Mouse (Mus musculus): ENCODE measurements around the gene Rtkn2. TPM values are rescaled to one million over a fixed set of nuclear protein-coding genes. Genes with fewer than 3 reads are reported as not detected.

The Rtkn2 gene
- total and polyA plus RNA-seq, 3 experiments: 1.1 to 1.3 TPM; not detected in 1

DNA sequence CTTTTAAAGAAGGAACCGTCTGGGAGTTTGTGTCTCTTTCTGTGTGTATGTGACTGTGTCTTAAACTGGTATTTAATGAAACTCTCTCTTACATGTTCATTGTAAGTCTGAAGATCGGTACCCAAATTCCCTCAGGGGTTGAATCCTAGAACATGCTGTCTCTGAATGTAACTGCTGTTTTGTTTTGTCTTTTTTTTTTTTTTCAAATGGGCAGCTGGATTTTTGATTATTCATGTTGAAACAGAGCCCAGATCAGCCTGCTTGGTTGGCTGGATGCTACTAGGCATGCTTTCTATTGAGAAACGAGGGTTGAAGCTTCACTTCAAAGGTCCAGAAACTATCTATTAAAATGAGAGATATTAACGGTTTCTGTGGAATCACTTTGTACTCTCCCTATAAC, 121.9 kb downstream of the Rtkn2 start:
- no peak overlapping the region for H3K9ac ChIP-seq (ENCODE audit: control insufficient read depth, low read depth, low read length, poor library complexity, severe bottlenecking)
- no peaks in the 10 kb centered on the region for H3K79me2 ChIP-seq (ENCODE audit: control insufficient read depth, insufficient read depth, low read length, poor library complexity)
- H3K4me1 ChIP-seq (ENCODE audit: control insufficient read depth in 1 of 2, insufficient read depth in 2 of 2, low read length in 2 of 2): no peaks in the 10 kb centered on the region; a peak in 1 of 4 replicates
- no peaks in the 10 kb centered on the region; a peak in 1 of 4 replicates for H3K27me3 ChIP-seq (ENCODE audit: control insufficient read depth in 1 of 2, insufficient read depth in 2 of 2, low read length in 2 of 2)
- no peak overlapping the region for H3K4me3 ChIP-seq (ENCODE audit: control insufficient read depth in 1 of 2, insufficient read depth in 1 of 2, low read depth in 2 of 2, low read length in 2 of 2)
- no peak overlapping the region for H3K27ac ChIP-seq (ENCODE audit: control insufficient read depth, low read depth, low read length)
- H3K9me3 ChIP-seq (replicated peaks; ENCODE audit: insufficient read depth, low read length): no peaks in the 10 kb centered on the region
- no peaks in the 10 kb centered on the region for H3K36me3 ChIP-seq (ENCODE audit: control insufficient read depth in 1 of 2, insufficient read depth in 2 of 2, low read length in 2 of 2)
- no peak for TF ChIP-seq CHD2 (IDR thresholded peaks at IDR 0.05; ENCODE audit: low read length)
- no peak for TF ChIP-seq NELFE (IDR thresholded peaks at IDR 0.05; ENCODE audit: low read depth, low read length)
- no peak for TF ChIP-seq TCF12 (IDR thresholded peaks at IDR 0.05; ENCODE audit: low read depth, low read length)
- TF ChIP-seq POLR2AphosphoS2 (IDR thresholded peaks at IDR 0.05; ENCODE audit: low read length): no peak
- no peak for TF ChIP-seq ZC3H11A (IDR thresholded peaks at IDR 0.05; ENCODE audit: low read depth, low read length)
- no peak for TF ChIP-seq USF2 (IDR thresholded peaks at IDR 0.05; ENCODE audit: borderline replicate concordance in 1 of 2, insufficient read depth in 1 of 2, low read depth in 1 of 2, low read length in 2 of 2)
- TF ChIP-seq HCFC1 (IDR thresholded peaks at IDR 0.05; ENCODE audit: low read depth, low read length): no peak
- no peak for TF ChIP-seq NRF1 (IDR thresholded peaks at IDR 0.05; ENCODE audit: insufficient read depth, low read depth, low read length, poor library complexity, severe bottlenecking)
- no peak for TF ChIP-seq SIN3A (IDR thresholded peaks at IDR 0.05; ENCODE audit: low read length)
- TF ChIP-seq BHLHE40 (IDR thresholded peaks at IDR 0.05; ENCODE audit: borderline replicate concordance, low read depth, low read length): no peak
- TF ChIP-seq GATA1 (IDR thresholded peaks at IDR 0.05; ENCODE audit: low read depth, low read length): no peak
- TF ChIP-seq JUND (IDR thresholded peaks at IDR 0.05; ENCODE audit: low read depth, low read length): no peak
- no peak for TF ChIP-seq ZMIZ1 (IDR thresholded peaks at IDR 0.05; ENCODE audit: low read depth, low read length)
- TF ChIP-seq MXI1 (IDR thresholded peaks at IDR 0.05; ENCODE audit: low read depth, low read length): no peak
- no peak for TF ChIP-seq MYB (IDR thresholded peaks at IDR 0.05; ENCODE audit: low read depth, low read length)
- TF ChIP-seq KAT2A (conservative IDR thresholded peaks at IDR 0.05; ENCODE audit: low read depth, low read length): no peak
- TF ChIP-seq E2F4 (IDR thresholded peaks at IDR 0.05; ENCODE audit: borderline replicate concordance, low read depth, low read length): no peak
- TF ChIP-seq TBP (IDR thresholded peaks at IDR 0.05; ENCODE audit: low read depth, low read length): no peak
- TF ChIP-seq EP300 (IDR thresholded peaks at IDR 0.05; ENCODE audit: low read depth in 1 of 2, low read length in 2 of 2): no peak
- no peak for DNase-seq (ENCODE audit: low read depth, low spot score)

DNA sequence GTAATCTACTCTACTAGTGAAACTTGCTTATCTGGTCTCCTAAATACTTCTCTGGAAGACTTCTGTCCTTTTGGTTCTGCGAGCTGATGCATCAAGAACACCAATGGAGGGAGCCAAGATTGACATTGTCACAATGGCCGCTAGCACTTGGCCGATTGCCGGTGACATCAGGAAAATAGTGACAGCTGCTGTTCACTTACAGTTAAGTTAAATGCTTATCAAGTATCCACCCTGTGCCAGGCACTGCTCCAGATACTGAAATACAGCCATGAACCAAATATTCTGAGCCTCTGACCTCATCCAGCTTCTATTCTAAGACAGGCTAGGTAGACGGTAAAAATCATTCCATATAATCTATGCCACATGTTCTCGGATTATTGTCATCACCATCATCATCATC, 123.2 kb downstream of the Rtkn2 start:
- Histone ChIP-seq H3K4me3 (ENCODE audit: control insufficient read depth in 1 of 2, insufficient read depth in 1 of 2, low read depth in 2 of 2, low read length in 2 of 2) (no peak overlapping the region), H3K36me3 (ENCODE audit: control insufficient read depth in 1 of 2, insufficient read depth in 2 of 2, low read length in 2 of 2) (no peaks in the 10 kb centered on the region), H3K9ac (ENCODE audit: control insufficient read depth, low read depth, low read length, poor library complexity, severe bottlenecking) (no peak overlapping the region), H3K27ac (ENCODE audit: control insufficient read depth, low read depth, low read length) (no peak overlapping the region), H3K4me1 (ENCODE audit: control insufficient read depth in 1 of 2, insufficient read depth in 2 of 2, low read length in 2 of 2) (no peaks in the 10 kb centered on the region; a peak in 1 of 4 replicates), H3K27me3 (ENCODE audit: control insufficient read depth in 1 of 2, insufficient read depth in 2 of 2, low read length in 2 of 2) (no peaks in the 10 kb centered on the region), H3K9me3 (replicated peaks; ENCODE audit: insufficient read depth, low read length) (no peaks in the 10 kb centered on the region), H3K79me2 (ENCODE audit: control insufficient read depth, insufficient read depth, low read length, poor library complexity) (no peaks in the 10 kb centered on the region)
- TF ChIP-seq ETS1 (IDR thresholded peaks at IDR 0.05; ENCODE audit: low read depth, low read length) (0 out of 2 replicates have a peak, but pooled peaks have one; percentile 11), USF2 (IDR thresholded peaks at IDR 0.05; ENCODE audit: borderline replicate concordance in 1 of 2, insufficient read depth in 1 of 2, low read depth in 1 of 2, low read length in 2 of 2) (no peak)
- DNase-seq (ENCODE audit: low read depth, low spot score): no peak
